Mouse (Mus musculus): Measurements from ENCODE around the gene Tmem208. TPM values are rescaled to one million over a fixed set of nuclear protein-coding genes. Genes with fewer than 3 reads are reported as not detected.
A peak's percentile ranks its signal among the peaks of the same experiment; 100 is the strongest.
"Not testable (repeated sequence)": the region's sequence is repeated elsewhere in the genome, so short reads cannot be mapped to it uniquely, and the experiment has no call there.

The Tmem208 gene
- polyA plus RNA-seq, 1 experiment: 3.4 TPM

GRCm38 (mm10) chr8:105288958-105289732 lies 37.0 kb upstream of the Tmem208 start:
- Histone ChIP-seq H3K9me3 (ENCODE audit: control insufficient read depth, low read length) (no peaks in the 10 kb centered on the region), H3K36me3 (ENCODE audit: control insufficient read depth) (no peaks in the 10 kb centered on the region), H3K4me3 (replicated peaks) (peak overlapping the region; percentile 64), H3K27me3 (ENCODE audit: control insufficient read depth) (peaks cover 47% of the 10 kb centered on the region), H3K4me1 (ENCODE audit: control insufficient read depth) (peaks cover 26% of the 10 kb centered on the region)
- TF ChIP-seq TAL1 (IDR thresholded peaks at IDR 0.05; ENCODE audit: low read length) (no peak), GATA1 (IDR thresholded peaks at IDR 0.05; ENCODE audit: low read length) (no peak)

GRCm38 (mm10) chr8:105289805-105290460 lies 36.2 kb upstream of the Tmem208 start, which contains the start of gene 4931428F04Rik:
Gene 4931428F04Rik, minus strand, starts transcription at chr8:105289864.
- H3K36me3 ChIP-seq (ENCODE audit: control insufficient read depth): no peaks in the 10 kb centered on the region; the same call in 1 of the 2 replicates
- no peaks in the 10 kb centered on the region for H3K9me3 ChIP-seq (ENCODE audit: control insufficient read depth, low read length)
- H3K4me3 ChIP-seq (replicated peaks): peak within 1 kb of the TSS; percentile 64
- H3K4me1 ChIP-seq (ENCODE audit: control insufficient read depth): peaks cover 29% of the 10 kb centered on the region
- peaks cover 42% of the 10 kb centered on the region for H3K27me3 ChIP-seq (ENCODE audit: control insufficient read depth)
- TF ChIP-seq GATA1 (IDR thresholded peaks at IDR 0.05; ENCODE audit: low read length) (no peak), TAL1 (IDR thresholded peaks at IDR 0.05; ENCODE audit: low read length) (no peak)

- no peak overlapping the region for H3K4me3 ChIP-seq (replicated peaks)
Observed at GRCm38 (mm10) chr8:105290554-105291314, 35.4 kb upstream of the Tmem208 start.

GRCm38 (mm10) chr8:105291364-105291763 lies 34.8 kb upstream of the Tmem208 start:
- H3K4me1 ChIP-seq (ENCODE audit: control insufficient read depth): peaks cover 43% of the 10 kb centered on the region
- H3K36me3 ChIP-seq (ENCODE audit: control insufficient read depth): not testable (repeated sequence)

More at GRCm38 (mm10) chr8:105290554-105291314, 35.4 kb upstream of the Tmem208 start:
- peaks cover 34% of the 10 kb centered on the region for H3K27me3 ChIP-seq (ENCODE audit: control insufficient read depth)
- H3K4me1 ChIP-seq (ENCODE audit: control insufficient read depth): peaks cover 37% of the 10 kb centered on the region
- TF ChIP-seq TAL1 (IDR thresholded peaks at IDR 0.05; ENCODE audit: low read length) (no peak), GATA1 (IDR thresholded peaks at IDR 0.05; ENCODE audit: low read length) (no peak)
- H3K36me3 ChIP-seq (ENCODE audit: control insufficient read depth): peaks cover 5% of the 10 kb centered on the region
- H3K9me3 ChIP-seq (ENCODE audit: control insufficient read depth, low read length): no peaks in the 10 kb centered on the region

GRCm38 (mm10) chr8:105291802-105292201 lies 34.4 kb upstream of the Tmem208 start:
- Histone ChIP-seq H3K4me1 (ENCODE audit: control insufficient read depth) (peaks cover 47% of the 10 kb centered on the region), H3K27me3 (ENCODE audit: control insufficient read depth) (peaks cover 25% of the 10 kb centered on the region)
- not testable (repeated sequence) for H3K9me3 ChIP-seq (ENCODE audit: control insufficient read depth, low read length); H3K4me3 ChIP-seq (replicated peaks); H3K36me3 ChIP-seq (ENCODE audit: control insufficient read depth)

More at GRCm38 (mm10) chr8:105291364-105291763, 34.8 kb upstream of the Tmem208 start:
- not testable (repeated sequence) for H3K4me3 ChIP-seq (replicated peaks); H3K9me3 ChIP-seq (ENCODE audit: control insufficient read depth, low read length)
- peaks cover 28% of the 10 kb centered on the region for H3K27me3 ChIP-seq (ENCODE audit: control insufficient read depth)

GRCm38 (mm10) chr8:105292471-105292870 lies 33.7 kb upstream of the Tmem208 start:
- Histone ChIP-seq H3K4me1 (ENCODE audit: control insufficient read depth) (peaks cover 52% of the 10 kb centered on the region), H3K27me3 (ENCODE audit: control insufficient read depth) (peaks cover 24% of the 10 kb centered on the region), H3K9me3 (ENCODE audit: control insufficient read depth, low read length) (no peaks in the 10 kb centered on the region), H3K36me3 (ENCODE audit: control insufficient read depth) (peaks cover 7% of the 10 kb centered on the region), H3K4me3 (replicated peaks) (no peak overlapping the region)
- TF ChIP-seq TAL1 (IDR thresholded peaks at IDR 0.05; ENCODE audit: low read length): no peak

GRCm38 (mm10) chr8:105293405-105293804 lies 32.7 kb upstream of the Tmem208 start:
- no peak overlapping the region for H3K4me3 ChIP-seq (replicated peaks)
- TF ChIP-seq GATA1 (IDR thresholded peaks at IDR 0.05; ENCODE audit: low read length): no peak
- TF ChIP-seq TAL1 (IDR thresholded peaks at IDR 0.05; ENCODE audit: low read length): no peak
- peaks cover 53% of the 10 kb centered on the region for H3K4me1 ChIP-seq (ENCODE audit: control insufficient read depth)

GRCm38 (mm10) chr8:105294776-105295175 lies 31.4 kb upstream of the Tmem208 start:
- H3K4me3 ChIP-seq (replicated peaks): no peak overlapping the region
- H3K4me1 ChIP-seq (ENCODE audit: control insufficient read depth): peaks cover 55% of the 10 kb centered on the region
- H3K27me3 ChIP-seq (ENCODE audit: control insufficient read depth): peaks cover 17% of the 10 kb centered on the region
- H3K9me3 ChIP-seq (ENCODE audit: control insufficient read depth, low read length): no peaks in the 10 kb centered on the region
- H3K36me3 ChIP-seq (ENCODE audit: control insufficient read depth): peaks cover 28% of the 10 kb centered on the region
- TF ChIP-seq GATA1 (IDR thresholded peaks at IDR 0.05; ENCODE audit: low read length) (no peak), TAL1 (IDR thresholded peaks at IDR 0.05; ENCODE audit: low read length) (no peak)

More at GRCm38 (mm10) chr8:105293405-105293804, 32.7 kb upstream of the Tmem208 start:
- Histone ChIP-seq H3K9me3 (ENCODE audit: control insufficient read depth, low read length) (no peaks in the 10 kb centered on the region), H3K36me3 (ENCODE audit: control insufficient read depth) (peaks cover 15% of the 10 kb centered on the region), H3K27me3 (ENCODE audit: control insufficient read depth) (peaks cover 24% of the 10 kb centered on the region)

- Histone ChIP-seq H3K4me3 (replicated peaks) (peak overlapping the region; percentile 31), H3K27me3 (ENCODE audit: control insufficient read depth) (peaks cover 12% of the 10 kb centered on the region), H3K9me3 (ENCODE audit: control insufficient read depth, low read length) (no peaks in the 10 kb centered on the region), H3K4me1 (ENCODE audit: control insufficient read depth) (peaks cover 55% of the 10 kb centered on the region), H3K36me3 (ENCODE audit: control insufficient read depth) (peaks cover 33% of the 10 kb centered on the region)
- TF ChIP-seq GATA1 (IDR thresholded peaks at IDR 0.05; ENCODE audit: low read length): no peak
- TF ChIP-seq TAL1 (IDR thresholded peaks at IDR 0.05; ENCODE audit: low read length): 0 out of 3 replicates have a peak, but pooled peaks have one; percentile 7
Observed at GRCm38 (mm10) chr8:105295256-105295655, 30.9 kb upstream of the Tmem208 start.

Measured in erythroblast, embryonic 14.5 days (primary cell).